ENCODE assay signal across 8 mouse cellular contexts in genomic region chr14:30878958-30879571, GRCm38 (mm10). TPM values are rescaled to one million over a fixed set of nuclear protein-coding genes. Genes with fewer than 3 reads are reported as not detected.
DNase-seq lines count a peak whose midpoint lies in the region; ATAC-seq and TF ChIP-seq lines count a peak whose summit lies in the region.

Mustn1 (plus strand) TSS chr14:30879200.

- H3K9me3 ChIP-seq in hindbrain, embryonic 16.5 days (ENCODE audit: control insufficient read depth, low read length) = no peaks in the 10 kb centered on the region
- no peaks in the 10 kb centered on the region for H3K9me3 ChIP-seq in hindbrain, embryonic 13.5 days
- no peaks in the 10 kb centered on the region for H3K9me3 ChIP-seq in embryonic facial prominence, embryonic 15.5 days (replicated peaks)
- no peaks in the 10 kb centered on the region for H3K9me3 ChIP-seq in heart, postnatal 0 days (replicated peaks; ENCODE audit: control insufficient read depth, low read length)

- no peak for TF ChIP-seq CTCF in heart, postnatal 0 days (IDR thresholded peaks at IDR 0.05; ENCODE audit: low read depth)

- no peaks in the 10 kb centered on the region; the same call in 1 of the 2 replicates for H3K36me3 ChIP-seq in hindbrain, embryonic 16.5 days (ENCODE audit: control insufficient read depth, insufficient read depth, low read length)
- H3K36me3 ChIP-seq in hindbrain, embryonic 13.5 days = peaks cover 40% of the 10 kb centered on the region
- 0 out of 2 replicates have a peak, but pooled peaks cover 8% of the 10 kb centered on the region for H3K36me3 ChIP-seq in embryonic facial prominence, embryonic 15.5 days
- H3K36me3 ChIP-seq in heart, postnatal 0 days (replicated peaks; ENCODE audit: control insufficient read depth, insufficient read depth, low read length) = 0 out of 2 replicates have a peak, but pooled peaks cover 5% of the 10 kb centered on the region

- H3K27ac ChIP-seq in hindbrain, embryonic 16.5 days (ENCODE audit: low read depth, low read length) = no peak within 1 kb of the TSS
- H3K27ac ChIP-seq in hindbrain, embryonic 13.5 days = no peak within 1 kb of the TSS
- peak within 1 kb of the TSS; percentile 63 for H3K27ac ChIP-seq in embryonic facial prominence, embryonic 15.5 days (replicated peaks)
- H3K27ac ChIP-seq in heart, postnatal 0 days (ENCODE audit: low read depth) = peak within 1 kb of the TSS; percentile 85

- TF ChIP-seq EP300 in heart, postnatal 0 days (IDR thresholded peaks at IDR 0.05; ENCODE audit: low read depth) = peak; percentile 65; the same call in 1 of the 2 replicates

- ATAC-seq in hindbrain, embryonic 16.5 days = 0 out of 2 replicates have a peak, but pooled peaks have one; percentile 11
- no peak for ATAC-seq in hindbrain, embryonic 13.5 days (ENCODE audit: low FRiP score)
- peak; percentile 49; the same call in 1 of the 2 replicates for ATAC-seq in embryonic facial prominence, embryonic 15.5 days (ENCODE audit: insufficient number of reproducible peaks, low FRiP score, low TSS enrichment, low read depth)
- ATAC-seq in heart, postnatal 0 days (ENCODE audit: insufficient read depth, low read depth) = peak; percentile 60

- H3K9ac ChIP-seq in hindbrain, embryonic 16.5 days (ENCODE audit: low read depth, low read length) = no peak within 1 kb of the TSS
- no peak within 1 kb of the TSS for H3K9ac ChIP-seq in hindbrain, embryonic 13.5 days
- H3K9ac ChIP-seq in embryonic facial prominence, embryonic 15.5 days = no peak within 1 kb of the TSS
- H3K9ac ChIP-seq in heart, postnatal 0 days (replicated peaks; ENCODE audit: low read depth, low read length) = peak within 1 kb of the TSS; percentile 40; the same call in 1 of the 2 replicates

- 57% methylated on average over 11 of the region's 11 CpGs for WGBS in hindbrain, embryonic 16.5 days
- 80% methylated on average over 11 of the region's 11 CpGs for WGBS in hindbrain, embryonic 13.5 days
- 60% methylated on average over 11 of the region's 11 CpGs for WGBS in embryonic facial prominence, embryonic 15.5 days
- 30% methylated on average over 11 of the region's 11 CpGs for WGBS in heart, postnatal 0 days

- no peaks in the 10 kb centered on the region for H3K4me1 ChIP-seq in hindbrain, embryonic 16.5 days (ENCODE audit: control insufficient read depth, insufficient read depth, low read depth, low read length)
- peaks cover 8% of the 10 kb centered on the region for H3K4me1 ChIP-seq in hindbrain, embryonic 13.5 days (replicated peaks)
- peaks cover 19% of the 10 kb centered on the region for H3K4me1 ChIP-seq in embryonic facial prominence, embryonic 15.5 days
- H3K4me1 ChIP-seq in heart, postnatal 0 days (ENCODE audit: control insufficient read depth, insufficient read depth) = peaks cover 10% of the 10 kb centered on the region; the same call in 1 of the 2 replicates

- peak; percentile 88 for DNase-seq in heart, postnatal 0 days (ENCODE audit: low spot score)
- peak; percentile 63 to 73 for DNase-seq in lung, adult 18-20 months
- no peak for DNase-seq in adrenal gland, adult 8-10 months
- no peak for DNase-seq in layer of hippocampus, adult 18-20 months (ENCODE audit: low spot score in 2 of 2)
- no peak for DNase-seq in B cell, adult 2 months

- H3K4me2 ChIP-seq in hindbrain, embryonic 16.5 days (ENCODE audit: low read length) = no peak within 1 kb of the TSS
- no peak within 1 kb of the TSS for H3K4me2 ChIP-seq in hindbrain, embryonic 13.5 days
- H3K4me2 ChIP-seq in embryonic facial prominence, embryonic 15.5 days (replicated peaks) = no peak within 1 kb of the TSS
- peak within 1 kb of the TSS; percentile 41 for H3K4me2 ChIP-seq in heart, postnatal 0 days (ENCODE audit: low read depth, low read length)

- no peak within 1 kb of the TSS for H3K4me3 ChIP-seq in hindbrain, embryonic 16.5 days (ENCODE audit: low read length)
- H3K4me3 ChIP-seq in hindbrain, embryonic 13.5 days = no peak within 1 kb of the TSS
- no peak within 1 kb of the TSS for H3K4me3 ChIP-seq in embryonic facial prominence, embryonic 15.5 days (replicated peaks)
- H3K4me3 ChIP-seq in heart, postnatal 0 days (ENCODE audit: low read depth, low read length) = 0 out of 2 replicates have a peak within 1 kb of the TSS, but pooled peaks have one; percentile 11

- H3K27me3 ChIP-seq in hindbrain, embryonic 16.5 days (replicated peaks; ENCODE audit: control insufficient read depth, insufficient read depth, low read length) = no peaks in the 10 kb centered on the region
- H3K27me3 ChIP-seq in hindbrain, embryonic 13.5 days = no peaks in the 10 kb centered on the region
- H3K27me3 ChIP-seq in embryonic facial prominence, embryonic 15.5 days = no peaks in the 10 kb centered on the region
- H3K27me3 ChIP-seq in heart, postnatal 0 days (ENCODE audit: control insufficient read depth, insufficient read depth, low read length) = no peaks in the 10 kb centered on the region

RNA-seq across cellular contexts. Expression of gene Mustn1, which starts in this region (rescaled TPM):
- polyA plus RNA-seq in hindbrain, embryonic 16.5 days (2015; fragmentation: Nextera tagmentation; extraction: Ambion mirVana) = 1.3 and 2.6 TPM in 2 replicates
- 0.97 and 1.00 TPM in 2 replicates for polyA plus RNA-seq in hindbrain, embryonic 13.5 days (2015; fragmentation: Nextera tagmentation; extraction: Ambion mirVana)
- polyA plus RNA-seq in embryonic facial prominence, embryonic 15.5 days (2015; fragmentation: Nextera tagmentation; extraction: Ambion mirVana) = 20.0 and 29.0 TPM in 2 replicates
- 3.7 and 10.3 TPM in 2 replicates for total RNA-seq in heart, postnatal 0 days (2014; rRNA removed; ENCODE audit: low replicate concordance)
- polyA plus RNA-seq in heart, postnatal 0 days (2015; fragmentation: Nextera tagmentation; extraction: Ambion mirVana) = 6.8 and 7.2 TPM in 2 replicates
- 1 to 10 TPM; 1.7 to 2.9 (median 2.7) TPM for total RNA-seq in adrenal gland, adult 8-10 months (2022)
- total RNA-seq in layer of hippocampus, adult 18-20 months (2021) = 1 to 10 TPM in 1 of 2 experiments, under 1 TPM in 1; 0.89 to 1.8 TPM

Comparison
In these comparisons a context has a peak if more than half of its experiments do, and no peak if none do; other contexts are left out.
1. H3K27ac ChIP-seq: peak in embryonic facial prominence, embryonic 15.5 days (single experiment) and heart, postnatal 0 days (single experiment); none in hindbrain, embryonic 16.5 days (single experiment) and hindbrain, embryonic 13.5 days (single experiment).
2. DNase-seq: peak in heart, postnatal 0 days (single experiment) and lung, adult 18-20 months (2 of 2); none in adrenal gland, adult 8-10 months (single experiment), layer of hippocampus, adult 18-20 months (0 of 2) and B cell, adult 2 months (0 of 2).